Mouse (Mus musculus): ENCODE measurements at regions not wholly inside any gene's neighbourhood (a gene's known extent, or its start where the extent isn't known, plus 50 kb on each side); places are given as distances from the start of the nearest gene placed in this dataset.

- Histone ChIP-seq H3K27ac (no peak overlapping the region), H3K9me3 (0 out of 2 replicates have a peak, but pooled peaks cover 4% of the 10 kb centered on the region), H3K27me3 (no peaks in the 10 kb centered on the region), H3K36me3 (no peaks in the 10 kb centered on the region), H3K4me3 (no peak overlapping the region), H3K9ac (no peak overlapping the region), H3K4me2 (replicated peaks) (peak overlapping the region; percentile 26; the same call in 1 of the 2 replicates), H3K4me1 (no peaks in the 10 kb centered on the region)
- 63% methylated on average over 14 of the region's 14 CpGs for WGBS
- ATAC-seq (ENCODE audit: insufficient number of reproducible peaks, insufficient read depth, low FRiP score, low TSS enrichment): no peak
Measured at GRCm38 (mm10) chr7:118296856-118297518, 53.5 kb upstream of the Smg1 start.

- no peak overlapping the region for H3K4me2 ChIP-seq (replicated peaks)
- no peaks in the 10 kb centered on the region for H3K4me1 ChIP-seq
- 0 out of 2 replicates have a peak, but pooled peaks cover 4% of the 10 kb centered on the region for H3K9me3 ChIP-seq
- no peaks in the 10 kb centered on the region for H3K36me3 ChIP-seq
- ATAC-seq (ENCODE audit: insufficient number of reproducible peaks, insufficient read depth, low FRiP score, low TSS enrichment): no peak
- H3K27ac ChIP-seq: no peak overlapping the region
- no peak overlapping the region for H3K9ac ChIP-seq
- H3K4me3 ChIP-seq: no peak overlapping the region
- H3K27me3 ChIP-seq: no peaks in the 10 kb centered on the region
- 75% methylated on average over 6 of the region's 6 CpGs for WGBS
Measured at GRCm38 (mm10) chr7:118295855-118296254, 52.4 kb upstream of the Smg1 start.

- no peak for ATAC-seq (ENCODE audit: insufficient number of reproducible peaks, insufficient read depth, low FRiP score, low TSS enrichment)
- Histone ChIP-seq H3K36me3 (no peaks in the 10 kb centered on the region), H3K4me2 (replicated peaks) (no peak overlapping the region), H3K9ac (no peak overlapping the region), H3K4me3 (no peak overlapping the region), H3K27me3 (no peaks in the 10 kb centered on the region), H3K9me3 (0 out of 2 replicates have a peak, but pooled peaks cover 4% of the 10 kb centered on the region), H3K27ac (no peak overlapping the region), H3K4me1 (no peaks in the 10 kb centered on the region)
- WGBS: 79% methylated on average over 11 of the region's 11 CpGs
Measured at GRCm38 (mm10) chr7:118295275-118295674, 51.8 kb upstream of the Smg1 start.

- H3K4me3 ChIP-seq: no peak overlapping the region
- no peak overlapping the region for H3K27ac ChIP-seq
- no peak overlapping the region for H3K4me2 ChIP-seq (replicated peaks)
- H3K9ac ChIP-seq: no peak overlapping the region
- H3K36me3 ChIP-seq: no peaks in the 10 kb centered on the region
- H3K9me3 ChIP-seq: 0 out of 2 replicates have a peak, but pooled peaks cover 4% of the 10 kb centered on the region
- WGBS: 93% methylated on average over 12 of the region's 12 CpGs
- no peaks in the 10 kb centered on the region for H3K27me3 ChIP-seq
- no peaks in the 10 kb centered on the region for H3K4me1 ChIP-seq
- ATAC-seq (ENCODE audit: insufficient number of reproducible peaks, insufficient read depth, low FRiP score, low TSS enrichment): no peak
Measured at GRCm38 (mm10) chr7:118294637-118295036, 51.2 kb upstream of the Smg1 start.

Data from embryonic facial prominence, embryonic 12.5 days (tissue).